Mouse (Mus musculus): ENCODE data around the gene Myh3. TPM values are rescaled to one million over a fixed set of nuclear protein-coding genes. Genes with fewer than 3 reads are reported as not detected.
A peak's percentile ranks its signal among the peaks of the same experiment; 100 is the strongest.

The Myh3 gene
- not detected in 2 replicates for total RNA-seq (2021)
- long read RNA-seq: 0 reads

DNA sequence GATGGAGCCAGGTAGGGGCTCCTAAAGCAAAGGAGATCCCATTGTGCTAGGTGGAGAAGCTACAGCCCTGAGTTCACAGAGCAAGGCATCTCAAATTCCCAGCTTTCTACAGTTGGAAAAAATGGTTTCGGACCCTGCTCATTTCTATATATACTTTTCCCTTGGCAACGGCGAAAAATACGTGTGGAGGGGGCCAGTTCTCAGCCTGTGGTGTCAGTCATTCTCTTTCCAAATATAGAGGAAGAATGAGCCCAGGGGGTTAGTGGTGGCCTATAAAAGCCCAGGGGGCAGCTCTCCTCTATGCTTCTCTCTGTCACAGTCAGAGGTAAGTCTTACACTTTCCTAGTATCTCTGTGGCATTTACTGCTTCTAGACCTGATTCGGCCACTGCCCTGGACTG is at the start of gene Myh3:
Myh3 (plus strand) TSS at position 301 of the 400 bp plus-strand sequence.
- DNase-seq: no peak

DNA sequence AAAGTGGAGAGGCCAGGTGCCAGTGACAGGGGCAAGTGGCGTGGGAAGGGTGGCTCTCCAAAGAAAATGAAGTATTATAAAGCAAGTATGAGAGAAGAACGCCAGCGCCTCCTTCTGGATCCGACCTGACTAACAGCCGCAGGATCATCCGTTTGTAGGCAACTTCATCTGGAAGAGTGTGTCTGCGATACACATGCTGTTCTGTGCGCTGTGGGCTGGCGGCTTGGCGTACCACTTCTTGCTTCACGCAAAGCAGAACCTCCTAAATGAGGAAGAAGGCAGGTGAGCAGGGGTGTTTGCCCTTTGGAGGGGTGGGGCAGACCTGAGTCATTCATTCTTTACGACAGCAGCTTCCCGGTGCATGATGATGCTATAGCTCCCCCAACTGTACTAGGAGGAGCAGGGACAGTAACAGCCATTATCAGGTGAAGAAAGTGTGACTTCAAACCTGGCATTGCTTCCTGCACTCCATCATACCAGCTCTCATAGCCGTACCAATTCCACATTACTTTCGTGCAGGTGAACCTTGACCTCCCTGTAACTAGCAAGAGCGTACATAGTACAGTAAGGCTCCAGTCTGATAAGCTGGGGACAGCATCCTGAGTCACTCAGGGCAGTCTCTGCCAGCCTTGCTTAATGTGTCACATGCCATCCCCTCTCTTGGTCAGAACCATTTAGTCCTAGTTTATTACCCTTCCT is 47.0 kb upstream of the Myh3 start:
- no peak for DNase-seq

DNA sequence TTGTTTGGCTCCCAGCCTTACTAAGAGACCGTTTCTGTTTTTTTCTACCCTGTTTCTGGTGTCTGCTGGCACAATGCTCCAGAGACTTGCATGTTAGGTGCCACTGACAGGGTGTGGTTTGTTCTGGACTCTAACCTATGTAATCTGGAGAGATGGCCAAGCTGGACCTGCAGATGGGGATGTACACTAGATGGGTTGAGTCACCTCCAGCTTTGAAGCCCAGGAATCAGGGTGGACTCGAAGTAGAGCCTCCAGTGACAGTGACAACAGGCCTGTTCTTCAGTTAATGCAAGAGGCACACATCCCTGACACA is 46.5 kb upstream of the Myh3 start:
- DNase-seq: no peak

GRCm38 (mm10) chr11:67034775-67035485 is 43.2 kb upstream of the Myh3 start:
- DNase-seq: no peak

DNA sequence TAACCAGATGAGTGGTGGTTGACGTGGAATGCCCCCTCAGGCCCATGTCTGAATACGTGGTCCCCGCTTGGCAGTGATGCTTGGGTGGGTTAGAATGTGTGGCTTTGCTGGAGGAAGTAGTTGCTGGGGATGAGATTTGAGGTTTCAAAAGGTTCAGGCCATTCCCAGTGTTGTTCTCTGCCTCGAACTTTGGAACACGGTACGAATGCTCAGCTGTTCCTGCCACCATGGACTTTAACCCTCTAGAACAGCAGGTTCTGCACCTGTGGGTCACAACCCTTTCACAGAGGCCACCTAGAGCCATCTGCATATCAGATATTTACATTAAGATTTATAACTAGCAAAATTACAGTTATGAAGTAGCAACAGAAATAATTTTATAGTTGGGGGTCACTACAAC is 41.9 kb upstream of the Myh3 start:
- DNase-seq: no peak

DNA sequence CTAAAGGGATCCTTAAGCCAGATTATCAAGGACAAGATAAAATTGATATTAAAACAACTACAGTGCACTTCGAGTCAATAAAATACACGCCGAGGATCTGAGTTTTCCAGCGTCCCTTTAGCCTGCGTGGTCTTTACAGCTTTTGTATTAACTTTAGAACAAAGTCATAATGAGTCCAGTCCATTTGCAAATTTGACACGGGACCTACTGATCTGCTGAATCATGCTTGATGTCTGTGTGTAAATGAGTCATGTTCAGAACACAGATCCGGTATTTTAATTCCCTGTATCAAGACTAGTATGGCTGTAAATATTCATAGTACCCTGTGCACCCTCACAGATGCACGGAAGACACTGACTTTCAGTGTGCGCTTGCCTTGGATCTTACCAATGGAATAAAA is 41.2 kb upstream of the Myh3 start:
- DNase-seq: no peak

DNA sequence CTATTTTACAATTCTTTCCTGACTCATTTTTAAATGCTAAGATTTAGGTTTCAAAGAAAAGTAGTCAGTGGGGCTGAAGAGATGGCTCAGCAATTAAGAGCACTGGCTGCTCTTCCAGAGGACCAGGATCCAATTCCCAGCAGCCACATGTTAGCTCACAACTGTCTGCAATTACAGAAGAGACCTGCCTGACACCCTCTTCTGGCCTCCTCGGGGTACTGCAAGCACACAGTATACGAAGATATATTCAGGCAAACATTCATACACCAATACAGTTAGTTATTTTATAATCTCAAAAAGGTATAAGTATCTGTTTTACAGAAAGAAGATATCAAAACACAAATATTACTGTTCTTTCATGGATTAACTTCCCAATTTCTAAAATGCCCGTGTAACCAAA is 38.3 kb upstream of the Myh3 start:
- DNase-seq: no peak

- DNase-seq: no peak
These were observed 37.6 kb upstream of the Myh3 start for GRCm38 (mm10) chr11:67040483-67040882.

GRCm38 (mm10) chr11:67043007-67043406 is 35.1 kb upstream of the Myh3 start:
- no peak for DNase-seq

DNA sequence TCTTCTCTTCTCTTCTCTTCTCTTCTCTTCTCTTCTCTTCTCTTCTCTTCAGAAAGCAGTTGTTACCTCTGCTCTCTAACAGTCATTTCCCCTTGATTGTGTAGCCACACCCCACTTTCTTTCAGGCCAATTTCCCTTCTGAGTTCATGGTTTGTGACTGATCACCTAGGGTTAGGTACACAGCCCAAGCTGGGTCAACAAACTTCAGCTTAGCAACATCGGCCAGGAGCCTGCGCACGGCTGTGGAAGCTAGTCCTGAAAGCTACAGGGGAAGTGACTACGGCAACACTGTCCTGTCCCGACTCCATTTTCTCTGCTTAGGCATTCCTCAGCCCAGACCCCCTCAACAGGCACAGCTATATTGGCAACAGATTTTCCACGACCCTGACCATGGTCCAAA is 33.1 kb upstream of the Myh3 start:
- DNase-seq: no peak

GRCm38 (mm10) chr11:67047199-67047598 is 30.9 kb upstream of the Myh3 start:
- no peak for DNase-seq

DNA sequence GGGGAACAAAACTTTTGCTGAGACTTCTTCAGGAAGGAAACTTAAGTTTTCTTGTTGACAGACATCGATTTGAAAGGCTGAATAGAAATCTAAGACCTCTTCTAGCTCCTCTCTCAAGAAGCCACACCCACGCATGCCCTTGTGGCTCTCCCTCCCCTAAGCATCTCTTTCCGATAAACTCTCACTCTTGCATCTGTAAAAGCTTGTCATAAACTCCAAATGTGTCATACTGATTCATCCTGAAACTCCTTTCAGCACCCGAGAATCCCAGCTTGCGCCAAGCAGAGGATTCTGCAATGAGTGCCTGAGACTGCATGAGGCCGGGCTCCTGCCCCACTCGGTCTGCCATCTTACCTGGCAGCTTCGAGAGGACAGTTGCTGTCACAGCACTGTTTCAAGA is 29.6 kb upstream of the Myh3 start:
- DNase-seq: no peak

DNA sequence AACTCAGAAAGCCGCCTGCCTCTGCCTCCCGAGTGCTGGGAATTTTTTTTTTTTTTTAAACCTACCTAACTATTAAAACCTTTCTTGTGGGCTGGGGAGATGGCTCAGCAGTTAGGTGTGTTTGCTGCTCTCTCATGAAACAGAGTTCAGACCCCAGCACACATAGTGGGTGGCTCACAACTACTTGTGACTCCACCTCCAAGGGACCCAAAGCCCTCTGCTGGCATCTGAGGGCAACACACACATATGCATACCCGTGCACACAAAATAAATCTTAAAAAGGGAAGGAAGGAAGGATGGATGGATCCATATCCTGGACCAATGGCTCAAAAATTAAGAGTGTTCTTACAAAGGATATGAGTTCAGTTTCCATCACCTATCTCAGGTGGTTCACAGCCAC is 28.8 kb upstream of the Myh3 start:
- no peak for DNase-seq

- DNase-seq: no peak
These were observed 26.3 kb upstream of the Myh3 start for GRCm38 (mm10) chr11:67051676-67052320.

- DNase-seq: peak; percentile 86
These were observed 25.7 kb upstream of the Myh3 start, which contains the start of the genes Adprm and Sco1 for GRCm38 (mm10) chr11:67052321-67052952. TSS of gene Adprm (minus strand) at chr11:67052594. TSS of gene Sco1 (plus strand) at chr11:67052670.

DNA sequence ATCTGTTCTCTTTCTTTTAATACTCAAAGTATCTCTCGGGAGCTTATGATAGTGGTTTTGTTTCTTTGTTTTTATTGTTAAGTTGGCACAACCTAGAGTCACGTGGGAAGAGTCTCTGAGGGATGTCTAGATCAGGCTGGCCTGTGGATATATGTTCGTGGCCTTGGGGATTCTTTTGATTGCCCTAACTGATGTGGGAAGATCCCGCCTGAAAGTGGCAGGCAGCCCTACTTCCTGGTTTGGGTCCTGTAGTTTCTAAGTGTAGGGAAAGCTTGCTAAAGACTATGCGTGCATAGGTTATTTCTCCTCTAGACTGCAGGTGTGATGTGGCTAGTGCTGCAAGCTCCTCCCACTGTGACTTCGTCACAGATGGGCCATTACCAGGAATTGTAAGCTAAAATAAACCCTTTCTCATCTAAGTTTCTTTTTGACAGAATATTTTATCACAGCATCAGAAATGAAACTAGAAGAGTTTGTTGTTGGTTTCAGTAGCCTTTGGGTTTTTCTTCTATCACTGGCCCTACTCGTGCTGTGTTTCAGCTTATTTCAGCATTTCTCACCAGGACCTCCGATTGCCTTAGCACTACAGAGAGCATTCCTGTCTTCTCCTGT is 23.2 kb upstream of the Myh3 start:
- DNase-seq: no peak

DNA sequence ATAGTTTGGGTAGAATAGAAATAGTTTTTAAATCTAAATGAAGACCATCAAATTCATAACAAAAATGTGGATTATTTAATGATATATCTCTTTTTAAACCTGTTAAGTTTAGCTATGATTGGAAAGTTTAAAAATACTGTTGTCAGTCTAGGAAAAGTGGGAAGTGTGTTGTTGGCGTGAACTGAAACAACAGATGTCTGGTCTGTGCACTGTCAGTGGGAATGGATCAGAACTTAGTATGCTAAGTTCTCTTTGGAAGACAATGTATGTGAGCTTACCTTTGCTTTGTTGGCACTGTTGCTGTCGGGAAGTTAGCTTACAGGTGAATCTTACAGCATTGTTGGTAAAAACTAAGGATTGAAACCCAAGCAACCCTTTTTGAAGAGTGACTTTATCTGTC is 16.8 kb upstream of the Myh3 start:
- DNase-seq: no peak

DNA sequence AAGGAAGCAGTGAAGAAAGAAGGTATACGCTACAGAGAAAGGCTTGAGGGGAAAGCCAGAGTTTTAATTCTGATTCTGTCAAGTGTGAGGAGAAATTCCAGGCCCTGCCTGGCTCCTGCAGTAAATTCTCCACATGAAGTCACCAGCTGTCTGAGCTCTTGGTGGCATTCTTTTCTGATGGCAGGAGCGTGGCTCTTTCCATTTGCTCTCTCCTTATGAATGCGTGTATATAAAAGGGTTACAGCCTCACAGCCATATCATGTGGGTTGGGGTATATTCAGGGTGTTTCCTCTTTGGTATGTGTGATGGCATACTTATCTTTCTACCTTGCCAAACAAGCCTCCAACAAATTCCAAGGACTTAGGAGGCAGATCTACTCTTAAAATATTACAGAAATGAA is 15.4 kb upstream of the Myh3 start:
- DNase-seq: no peak

- DNase-seq: no peak
These were observed 10.4 kb upstream of the Myh3 start for GRCm38 (mm10) chr11:67067741-67068140.

GRCm38 (mm10) chr11:67072615-67073130 is 5.4 kb upstream of the Myh3 start:
- no peak for DNase-seq

DNA sequence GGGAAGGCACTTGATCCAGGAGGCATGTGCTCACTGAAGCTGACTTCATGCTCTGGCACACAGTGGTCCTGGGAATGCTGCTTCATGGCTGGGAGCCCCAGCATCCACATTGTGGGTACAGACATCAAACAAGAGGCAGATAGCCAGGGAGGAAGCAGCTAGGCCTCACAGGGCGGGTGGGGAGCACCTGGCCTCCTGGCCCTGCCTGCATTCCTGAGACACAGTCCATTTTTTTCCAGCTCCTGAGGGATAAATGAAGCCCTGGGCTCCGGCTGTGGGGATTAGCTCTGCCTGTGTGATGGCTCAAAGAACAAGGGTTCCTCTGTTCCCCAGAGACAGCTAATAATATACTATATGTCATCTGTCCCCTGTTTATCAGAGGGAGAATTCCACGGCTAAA is 3.1 kb upstream of the Myh3 start:
- no peak for DNase-seq

DNA sequence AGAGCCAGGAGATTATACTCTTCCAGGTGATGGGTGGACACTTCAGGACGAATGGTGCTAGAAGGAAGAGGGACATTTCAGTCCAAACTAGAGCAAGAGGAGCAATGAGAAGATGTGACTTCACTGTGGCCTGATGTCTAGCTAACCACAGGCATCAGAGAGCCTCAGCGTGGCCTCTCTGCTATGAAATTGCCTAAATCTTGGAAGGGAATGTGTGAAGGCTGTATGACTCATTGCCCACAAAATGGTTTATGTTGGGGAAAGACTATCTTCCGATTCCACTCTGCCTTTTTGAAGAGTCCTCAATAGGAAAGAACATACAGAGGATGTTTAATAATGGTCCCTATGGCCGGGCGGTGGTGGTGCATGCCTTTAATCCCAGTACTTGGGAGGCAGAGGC is 1.3 kb upstream of the Myh3 start:
- no peak for DNase-seq

Data from adrenal gland, postnatal 25 days (tissue).